Mouse (Mus musculus) cerebellum, adult 18-20 months (tissue): ENCODE measurements around the gene Tyk2.

ENCODE experiments used
- DNase-seq, 2 experiments: peaks; one replicate each; pipeline ENCODE4 v3.0.0; 2021

The Tyk2 gene

GRCm38 (mm10) chr9:21149077-21149653 is 18.1 kb upstream of the Tyk2 start:
- no peak for DNase-seq

GRCm38 (mm10) chr9:21148427-21148826 is 17.4 kb upstream of the Tyk2 start:
- no peak for DNase-seq

- no peak for DNase-seq
Observed at GRCm38 (mm10) chr9:21146722-21147121, 15.7 kb upstream of the Tyk2 start.

- no peak for DNase-seq
Observed at GRCm38 (mm10) chr9:21145431-21145830, 14.4 kb upstream of the Tyk2 start.

- DNase-seq = no peak
Observed at GRCm38 (mm10) chr9:21144361-21144760, 13.3 kb upstream of the Tyk2 start.

GRCm38 (mm10) chr9:21141922-21142321 is 10.9 kb upstream of the Tyk2 start:
- no peak for DNase-seq

GRCm38 (mm10) chr9:21138386-21138785 is 7.3 kb upstream of the Tyk2 start:
- no peak for DNase-seq

GRCm38 (mm10) chr9:21137229-21137628 is 6.2 kb upstream of the Tyk2 start:
- peak; percentile 62 to 65 for DNase-seq

GRCm38 (mm10) chr9:21136401-21136800 is 5.4 kb upstream of the Tyk2 start:
- no peak for DNase-seq

GRCm38 (mm10) chr9:21135941-21136381 is 4.9 kb upstream of the Tyk2 start:
- no peak for DNase-seq

GRCm38 (mm10) chr9:21135329-21135890 is 4.4 kb upstream of the Tyk2 start:
- no peak for DNase-seq

- DNase-seq = no peak
Observed at GRCm38 (mm10) chr9:21134595-21135328, 3.7 kb upstream of the Tyk2 start.

GRCm38 (mm10) chr9:21133064-21133707 is 2.1 kb upstream of the Tyk2 start:
- no peak for DNase-seq

- DNase-seq = no peak
Observed at GRCm38 (mm10) chr9:21132102-21132775, 1.2 kb upstream of the Tyk2 start.

GRCm38 (mm10) chr9:21126259-21126627 is 4.8 kb downstream of the Tyk2 start:
- DNase-seq = no peak

- DNase-seq = no peak
Observed at GRCm38 (mm10) chr9:21125502-21126258, 5.4 kb downstream of the Tyk2 start.

GRCm38 (mm10) chr9:21124837-21125236 is 6.2 kb downstream of the Tyk2 start:
- no peak for DNase-seq

GRCm38 (mm10) chr9:21121483-21121882 is 9.6 kb downstream of the Tyk2 start:
- DNase-seq = no peak

GRCm38 (mm10) chr9:21117073-21117472 is 14.0 kb downstream of the Tyk2 start:
- no peak for DNase-seq

GRCm38 (mm10) chr9:21115105-21115504 is 15.9 kb downstream of the Tyk2 start:
- DNase-seq = no peak

- peak; percentile 36 to 49 for DNase-seq
Observed at GRCm38 (mm10) chr9:21114190-21114589, 16.9 kb downstream of the Tyk2 start.

GRCm38 (mm10) chr9:21113751-21114150 is 17.3 kb downstream of the Tyk2 start:
- no peak for DNase-seq
